Mouse (Mus musculus): ENCODE measurements at regions not wholly inside any gene's neighbourhood (a gene's known extent, or its start where the extent isn't known, plus 50 kb on each side); places are given as distances from the start of the nearest gene placed in this dataset.

- Histone ChIP-seq H3K27ac (ENCODE audit: low read length) (no peak overlapping the region), H3K9ac (replicated peaks; ENCODE audit: low read length) (no peak overlapping the region), H3K27me3 (ENCODE audit: insufficient read depth, low read length) (no peaks in the 10 kb centered on the region), H3K9me3 (ENCODE audit: low read length) (no peaks in the 10 kb centered on the region), H3K4me1 (ENCODE audit: insufficient read depth, low read length) (peaks cover 7% of the 10 kb centered on the region; the same call in 1 of the 2 replicates), H3K4me2 (replicated peaks; ENCODE audit: low read depth, low read length) (no peak overlapping the region), H3K4me3 (ENCODE audit: low read length) (no peak overlapping the region), H3K36me3 (ENCODE audit: insufficient read depth, low read length) (no peaks in the 10 kb centered on the region)
- ATAC-seq (ENCODE audit: low FRiP score, low TSS enrichment): no peak
- WGBS: 90% methylated on average over 3 of the region's 3 CpGs
These were observed 180.6 kb upstream of the Tab2 start for GRCm38 (mm10) chr10:8136662-8137061.

GRCm38 (mm10) chr10:8135272-8135671 lies 179.2 kb upstream of the Tab2 start:
- WGBS: 37% methylated on average over 6 of the region's 7 CpGs
- no peak overlapping the region for H3K4me2 ChIP-seq (replicated peaks; ENCODE audit: low read depth, low read length)
- H3K27me3 ChIP-seq (ENCODE audit: insufficient read depth, low read length): no peaks in the 10 kb centered on the region
- ATAC-seq (ENCODE audit: low FRiP score, low TSS enrichment): peak; percentile 35; the same call in 1 of the 2 replicates
- no peak overlapping the region for H3K9ac ChIP-seq (replicated peaks; ENCODE audit: low read length)
- no peak overlapping the region for H3K4me3 ChIP-seq (ENCODE audit: low read length)
- H3K27ac ChIP-seq (ENCODE audit: low read length): no peak overlapping the region
- no peaks in the 10 kb centered on the region for H3K9me3 ChIP-seq (ENCODE audit: low read length)
- H3K4me1 ChIP-seq (ENCODE audit: insufficient read depth, low read length): peaks cover 10% of the 10 kb centered on the region; the same call in 1 of the 2 replicates
- H3K36me3 ChIP-seq (ENCODE audit: insufficient read depth, low read length): no peaks in the 10 kb centered on the region

- Histone ChIP-seq H3K36me3 (ENCODE audit: insufficient read depth, low read length) (no peaks in the 10 kb centered on the region), H3K4me1 (ENCODE audit: insufficient read depth, low read length) (peaks cover 10% of the 10 kb centered on the region; the same call in 1 of the 2 replicates), H3K9me3 (ENCODE audit: low read length) (no peaks in the 10 kb centered on the region), H3K9ac (replicated peaks; ENCODE audit: low read length) (no peak overlapping the region), H3K27ac (ENCODE audit: low read length) (no peak overlapping the region), H3K4me3 (ENCODE audit: low read length) (no peak overlapping the region), H3K27me3 (ENCODE audit: insufficient read depth, low read length) (no peaks in the 10 kb centered on the region), H3K4me2 (replicated peaks; ENCODE audit: low read depth, low read length) (no peak overlapping the region)
- no peak for ATAC-seq (ENCODE audit: low FRiP score, low TSS enrichment)
- WGBS: 80% methylated on average over 1 of the region's 1 CpGs
These were observed 178.4 kb upstream of the Tab2 start for GRCm38 (mm10) chr10:8134398-8134797.

GRCm38 (mm10) chr10:8133451-8133952 lies 177.5 kb upstream of the Tab2 start:
- no peak for ATAC-seq (ENCODE audit: low FRiP score, low TSS enrichment)
- WGBS: 53% methylated on average over 13 of the region's 13 CpGs
- H3K27me3 ChIP-seq (ENCODE audit: insufficient read depth, low read length): no peaks in the 10 kb centered on the region
- no peak overlapping the region for H3K27ac ChIP-seq (ENCODE audit: low read length)
- H3K36me3 ChIP-seq (ENCODE audit: insufficient read depth, low read length): no peaks in the 10 kb centered on the region
- H3K9ac ChIP-seq (replicated peaks; ENCODE audit: low read length): no peak overlapping the region
- H3K4me2 ChIP-seq (replicated peaks; ENCODE audit: low read depth, low read length): no peak overlapping the region
- H3K4me1 ChIP-seq (ENCODE audit: insufficient read depth, low read length): peaks cover 10% of the 10 kb centered on the region; the same call in 1 of the 2 replicates
- no peaks in the 10 kb centered on the region for H3K9me3 ChIP-seq (ENCODE audit: low read length)
- H3K4me3 ChIP-seq (ENCODE audit: low read length): no peak overlapping the region

- Histone ChIP-seq H3K36me3 (ENCODE audit: insufficient read depth, low read length) (no peaks in the 10 kb centered on the region), H3K4me3 (ENCODE audit: low read length) (no peak overlapping the region), H3K27me3 (ENCODE audit: insufficient read depth, low read length) (no peaks in the 10 kb centered on the region), H3K4me1 (ENCODE audit: insufficient read depth, low read length) (peaks cover 10% of the 10 kb centered on the region; the same call in 1 of the 2 replicates), H3K4me2 (replicated peaks; ENCODE audit: low read depth, low read length) (no peak overlapping the region), H3K9me3 (ENCODE audit: low read length) (no peaks in the 10 kb centered on the region), H3K9ac (replicated peaks; ENCODE audit: low read length) (no peak overlapping the region), H3K27ac (ENCODE audit: low read length) (no peak overlapping the region)
- WGBS: 76% methylated on average over 2 of the region's 2 CpGs
- no peak for ATAC-seq (ENCODE audit: low FRiP score, low TSS enrichment)
These were observed 176.8 kb upstream of the Tab2 start for GRCm38 (mm10) chr10:8132795-8133194.

GRCm38 (mm10) chr10:8130472-8131241 lies 174.6 kb upstream of the Tab2 start:
- Histone ChIP-seq H3K36me3 (ENCODE audit: insufficient read depth, low read length) (no peaks in the 10 kb centered on the region), H3K9me3 (ENCODE audit: low read length) (no peaks in the 10 kb centered on the region), H3K9ac (replicated peaks; ENCODE audit: low read length) (peak overlapping the region; percentile 35; the same call in 1 of the 2 replicates), H3K4me2 (replicated peaks; ENCODE audit: low read depth, low read length) (peak overlapping the region; percentile 20; the same call in 1 of the 2 replicates), H3K27me3 (ENCODE audit: insufficient read depth, low read length) (no peaks in the 10 kb centered on the region), H3K4me1 (ENCODE audit: insufficient read depth, low read length) (peaks cover 10% of the 10 kb centered on the region; the same call in 1 of the 2 replicates), H3K4me3 (ENCODE audit: low read length) (no peak overlapping the region), H3K27ac (ENCODE audit: low read length) (no peak overlapping the region)
- 49% methylated on average over 18 of the region's 18 CpGs for WGBS
- no peak for ATAC-seq (ENCODE audit: low FRiP score, low TSS enrichment)

- Histone ChIP-seq H3K27me3 (ENCODE audit: insufficient read depth, low read length) (no peaks in the 10 kb centered on the region), H3K27ac (ENCODE audit: low read length) (no peak overlapping the region), H3K4me3 (ENCODE audit: low read length) (no peak overlapping the region), H3K36me3 (ENCODE audit: insufficient read depth, low read length) (no peaks in the 10 kb centered on the region), H3K4me1 (ENCODE audit: insufficient read depth, low read length) (peaks cover 10% of the 10 kb centered on the region; the same call in 1 of the 2 replicates), H3K9ac (replicated peaks; ENCODE audit: low read length) (peak overlapping the region; percentile 35; the same call in 1 of the 2 replicates), H3K9me3 (ENCODE audit: low read length) (no peaks in the 10 kb centered on the region), H3K4me2 (replicated peaks; ENCODE audit: low read depth, low read length) (no peak overlapping the region)
- WGBS: 60% methylated on average over 8 of the region's 8 CpGs
- ATAC-seq (ENCODE audit: low FRiP score, low TSS enrichment): no peak
These were observed 174.0 kb upstream of the Tab2 start for GRCm38 (mm10) chr10:8130057-8130456.

GRCm38 (mm10) chr10:8124124-8124523 lies 168.1 kb upstream of the Tab2 start:
- Histone ChIP-seq H3K9ac (replicated peaks; ENCODE audit: low read length) (no peak overlapping the region), H3K27me3 (ENCODE audit: insufficient read depth, low read length) (no peaks in the 10 kb centered on the region), H3K4me3 (ENCODE audit: low read length) (no peak overlapping the region), H3K9me3 (ENCODE audit: low read length) (no peaks in the 10 kb centered on the region), H3K4me2 (replicated peaks; ENCODE audit: low read depth, low read length) (no peak overlapping the region), H3K27ac (ENCODE audit: low read length) (no peak overlapping the region), H3K36me3 (ENCODE audit: insufficient read depth, low read length) (no peaks in the 10 kb centered on the region), H3K4me1 (ENCODE audit: insufficient read depth, low read length) (no peaks in the 10 kb centered on the region)
- WGBS: 97% methylated on average over 1 of the region's 1 CpGs
- ATAC-seq (ENCODE audit: low FRiP score, low TSS enrichment): no peak

- Histone ChIP-seq H3K9me3 (ENCODE audit: low read length) (no peaks in the 10 kb centered on the region), H3K4me3 (ENCODE audit: low read length) (no peak overlapping the region), H3K36me3 (ENCODE audit: insufficient read depth, low read length) (no peaks in the 10 kb centered on the region), H3K27me3 (ENCODE audit: insufficient read depth, low read length) (no peaks in the 10 kb centered on the region), H3K4me1 (ENCODE audit: insufficient read depth, low read length) (no peaks in the 10 kb centered on the region), H3K9ac (replicated peaks; ENCODE audit: low read length) (no peak overlapping the region), H3K27ac (ENCODE audit: low read length) (no peak overlapping the region), H3K4me2 (replicated peaks; ENCODE audit: low read depth, low read length) (no peak overlapping the region)
- 56% methylated on average over 4 of the region's 4 CpGs for WGBS
- no peak for ATAC-seq (ENCODE audit: low FRiP score, low TSS enrichment)
These were observed 165.9 kb upstream of the Tab2 start for GRCm38 (mm10) chr10:8121895-8122294.

- Histone ChIP-seq H3K27me3 (ENCODE audit: insufficient read depth, low read length) (no peaks in the 10 kb centered on the region), H3K36me3 (ENCODE audit: insufficient read depth, low read length) (no peaks in the 10 kb centered on the region), H3K9ac (replicated peaks; ENCODE audit: low read length) (no peak overlapping the region), H3K4me1 (ENCODE audit: insufficient read depth, low read length) (no peaks in the 10 kb centered on the region), H3K4me3 (ENCODE audit: low read length) (no peak overlapping the region), H3K27ac (ENCODE audit: low read length) (no peak overlapping the region), H3K4me2 (replicated peaks; ENCODE audit: low read depth, low read length) (no peak overlapping the region), H3K9me3 (ENCODE audit: low read length) (no peaks in the 10 kb centered on the region)
- no peak for ATAC-seq (ENCODE audit: low FRiP score, low TSS enrichment)
- 77% methylated on average over 8 of the region's 8 CpGs for WGBS
These were observed 160.8 kb upstream of the Tab2 start for GRCm38 (mm10) chr10:8116821-8117220.

Measured in kidney, embryonic 16.5 days (tissue).